Mouse (Mus musculus): Measurements from ENCODE around the gene Il4ra. TPM values are rescaled to one million over a fixed set of nuclear protein-coding genes. Genes with fewer than 3 reads are reported as not detected.

Gene Il4ra
- total RNA-seq, 2 experiments from 2014 or later, result 22.2 to 23.7 TPM

Other genes starting within 250 kb of the Il4ra start
- 1 to 10 TPM; 4.4 to 5.3 TPM for gene Kdm8, start 107.4 kb upstream of the Il4ra start, total RNA-seq (2021)
- 10 to 100 TPM; 43.3 to 46.1 TPM for gene Nsmce1, start 60.5 kb upstream of the Il4ra start, total RNA-seq (2021)
- gene Il21r, start 51.3 kb downstream of the Il4ra start, total RNA-seq (2021), result under 1 TPM; 0.50 to 0.69 TPM
- 10 to 100 TPM; 87.6 to 97.4 TPM for gene Gtf3c1, start 155.7 kb downstream of the Il4ra start, total RNA-seq (2021)
- gene D430042O09Rik, start 155.8 kb downstream of the Il4ra start, total RNA-seq (2021), result 10 to 100 TPM; 19.0 to 20.6 TPM